Mouse (Mus musculus) heart, postnatal 0 days (tissue): Measurements from ENCODE around the gene Il18r1. TPM values are rescaled to one million over a fixed set of nuclear protein-coding genes. Genes with fewer than 3 reads are reported as not detected.

Experiments used
- ATAC-seq: fragments of 200-750 bp; cut with Nextera tagmentation; 2 replicates; pipeline ENCODE4 v1.8.0; 2017; ENCODE audit warnings: low read depth, moderate number of reproducible peaks, moderate library complexity; ENCODE audit not compliant: insufficient read depth
- DNase-seq: peaks from one replicate; pipeline ENCODE4 v3.0.0-alpha.2; 2016; ENCODE audit warnings: low spot score
- H3K27ac ChIP-seq: fragments of 300-500 bp; sonication (generic); 2 replicates; pipeline ENCODE4 v1.5.1; 2014; ENCODE audit warnings: low read depth, mild to moderate bottlenecking
- H3K27me3 ChIP-seq: fragments of 300-500 bp; sonication (generic); 2 replicates; pipeline ENCODE4 v1.6.1; 2014; ENCODE audit warnings: low read length, mixed read lengths; ENCODE audit not compliant: control insufficient read depth, insufficient read depth
- H3K36me3 ChIP-seq: fragments of 300-500 bp; sonication (generic); replicated peaks from 2 replicates; pipeline ENCODE4 v1.6.1; 2014; ENCODE audit warnings: low read length, mixed read lengths; ENCODE audit not compliant: control insufficient read depth, insufficient read depth
- H3K4me1 ChIP-seq: fragments of 300-500 bp; sonication (generic); 2 replicates; pipeline ENCODE4 v1.6.1; 2014; ENCODE audit warnings: antibody characterized with exemption; ENCODE audit not compliant: control insufficient read depth, insufficient read depth
- H3K4me2 ChIP-seq: fragments of 300-500 bp; sonication (generic); 2 replicates; pipeline ENCODE4 v1.6.1; 2014; ENCODE audit warnings: low read depth, mild to moderate bottlenecking, low read length, moderate library complexity
- H3K4me3 ChIP-seq: fragments of 300-500 bp; sonication (generic); 2 replicates; pipeline ENCODE4 v1.5.1; 2014; ENCODE audit warnings: low read depth, low read length
- H3K9ac ChIP-seq: fragments of 300-500 bp; sonication (generic); replicated peaks from 2 replicates; pipeline ENCODE4 v1.6.1; 2014; ENCODE audit warnings: low read depth, low read length, mixed read lengths
- H3K9me3 ChIP-seq: fragments of 300-500 bp; sonication (generic); replicated peaks from 2 replicates; pipeline ENCODE4 v1.6.1; 2016; ENCODE audit warnings: low read length; ENCODE audit not compliant: control insufficient read depth
- CTCF ChIP-seq: IDR thresholded peaks from 2 replicates; pipeline ENCODE4 v1.5.1; 2016; ENCODE audit warnings: antibody characterized with exemption, control low read depth, low read depth
- EP300 ChIP-seq: IDR thresholded peaks from 2 replicates; pipeline ENCODE4 v1.6.1; 2016; ENCODE audit warnings: antibody characterized with exemption, low read depth
- WGBS: fragments of 180-500 bp; shearing (Covaris S2); extraction: QIAGEN DNeasy Blood & Tissue Kit; methylation state at CpG from one replicate; pipeline ENCODE4 v1.1.7; 2014; 5-methylcytosine and 5-hydroxymethylcytosine counted together
- polyA plus RNA-seq: library from polyadenylated mRNA; unstranded; fragments of >200 nt; fragmentation: Nextera tagmentation; extraction: Ambion mirVana; gene quantifications from 2 replicates; pipeline ENCODE4 v1.2.1, GENCODE M21; 2015
- total RNA-seq: library from RNA; depleted of rRNA; stranded (reverse); fragments of >200 nt; gene quantifications from 2 replicates; pipeline ENCODE4 v1.2.3, GENCODE M21; 2014; ENCODE audit warnings: low replicate concordance; rRNA removed

The Il18r1 gene
- 0.39 and 0.46 TPM in 2 replicates for total RNA-seq
- polyA plus RNA-seq, result 0.62 and 0.97 TPM in 2 replicates

- no peak for TF ChIP-seq EP300
- no peak for TF ChIP-seq CTCF
- Histone ChIP-seq H3K27me3 (no peaks in the 10 kb centered on the region), H3K9me3 (no peaks in the 10 kb centered on the region), H3K4me2 (0 out of 2 replicates have a peak within 1 kb of the TSS, but pooled peaks have one; percentile 14), H3K4me3 (no peak within 1 kb of the TSS), H3K27ac (no peak within 1 kb of the TSS), H3K36me3 (no peaks in the 10 kb centered on the region), H3K9ac (no peak within 1 kb of the TSS), H3K4me1 (0 out of 2 replicates have a peak, but pooled peaks cover 3% of the 10 kb centered on the region)
- no peak for DNase-seq
- ATAC-seq, result no peak
- 31% methylated on average over 20 of the region's 20 CpGs for WGBS
These were observed at the start of gene Il18r1 for GRCm38 (mm10) chr1:40465477-40466430. Gene Il18r1 (plus strand): TSS chr1:40465552.

GRCm38 (mm10) chr1:40417034-40417433, 48.3 kb upstream of the Il18r1 start:
- H3K4me1 ChIP-seq, result no peaks in the 10 kb centered on the region
- no peaks in the 10 kb centered on the region for H3K36me3 ChIP-seq
- no peak overlapping the region for H3K4me2 ChIP-seq
- no peak overlapping the region for H3K27ac ChIP-seq
- H3K4me3 ChIP-seq, result no peak overlapping the region
- no peaks in the 10 kb centered on the region for H3K9me3 ChIP-seq
- DNase-seq (no peak), ATAC-seq (no peak)
- TF ChIP-seq CTCF, result no peak
- no peak for TF ChIP-seq EP300
- 85% methylated on average over 2 of the region's 2 CpGs for WGBS
- no peak overlapping the region for H3K9ac ChIP-seq
- H3K27me3 ChIP-seq, result no peaks in the 10 kb centered on the region

- no peak overlapping the region for H3K27ac ChIP-seq
- no peak overlapping the region for H3K4me3 ChIP-seq
- H3K9ac ChIP-seq, result no peak overlapping the region
- 42% methylated on average over 5 of the region's 5 CpGs for WGBS
- no peaks in the 10 kb centered on the region for H3K4me1 ChIP-seq
- H3K27me3 ChIP-seq, result no peaks in the 10 kb centered on the region
- no peak for TF ChIP-seq CTCF
- TF ChIP-seq EP300, result no peak
- H3K4me2 ChIP-seq, result no peak overlapping the region
- no peaks in the 10 kb centered on the region for H3K9me3 ChIP-seq
- H3K36me3 ChIP-seq, result no peaks in the 10 kb centered on the region
- ATAC-seq, result no peak
- DNase-seq, result no peak
These were observed 46.8 kb upstream of the Il18r1 start for GRCm38 (mm10) chr1:40418512-40418911.

GRCm38 (mm10) chr1:40423892-40424291, 41.5 kb upstream of the Il18r1 start:
- no peak overlapping the region for H3K4me3 ChIP-seq
- no peaks in the 10 kb centered on the region for H3K36me3 ChIP-seq
- ATAC-seq (no peak), DNase-seq (no peak)
- no peaks in the 10 kb centered on the region for H3K4me1 ChIP-seq
- no peak overlapping the region for H3K4me2 ChIP-seq
- H3K9me3 ChIP-seq, result no peaks in the 10 kb centered on the region
- no peaks in the 10 kb centered on the region for H3K27me3 ChIP-seq
- WGBS, result 72% methylated on average over 6 of the region's 6 CpGs
- TF ChIP-seq EP300, result no peak
- no peak for TF ChIP-seq CTCF
- H3K27ac ChIP-seq, result no peak overlapping the region
- H3K9ac ChIP-seq, result no peak overlapping the region

GRCm38 (mm10) chr1:40427270-40427669, 38.1 kb upstream of the Il18r1 start:
- TF ChIP-seq CTCF, result no peak
- no peak for TF ChIP-seq EP300
- ATAC-seq, result no peak
- H3K4me1 ChIP-seq, result no peaks in the 10 kb centered on the region

More at GRCm38 (mm10) chr1:40427270-40427669, 38.1 kb upstream of the Il18r1 start:
- Histone ChIP-seq H3K9me3 (no peaks in the 10 kb centered on the region), H3K9ac (no peak overlapping the region), H3K36me3 (no peaks in the 10 kb centered on the region), H3K27ac (no peak overlapping the region), H3K4me3 (no peak overlapping the region), H3K4me2 (no peak overlapping the region), H3K27me3 (no peaks in the 10 kb centered on the region)
- DNase-seq, result no peak
- 79% methylated on average over 9 of the region's 9 CpGs for WGBS
